Mouse (Mus musculus) stomach, embryonic 14.5 days (tissue): ENCODE data around the gene Ndufs6. TPM values are rescaled to one million over a fixed set of nuclear protein-coding genes. Genes with fewer than 3 reads are reported as not detected.

Source experiments
- ATAC-seq: fragments of 200-750 bp; cut with Nextera tagmentation; 2 replicates; pipeline ENCODE4 v1.8.0; 2017; ENCODE audit warnings: low read depth, moderate TSS enrichment; ENCODE audit not compliant: insufficient number of reproducible peaks, insufficient read depth, low FRiP score
- H3K27ac ChIP-seq: fragments of 300-500 bp; sonication (generic); 2 replicates; pipeline ENCODE4 v1.5.1; 2014; ENCODE audit warnings: mild to moderate bottlenecking, low read length, moderate library complexity, mixed read lengths
- H3K27me3 ChIP-seq: fragments of 300-500 bp; sonication (generic); 2 replicates; pipeline ENCODE4 v1.6.1; 2014; ENCODE audit warnings: low read length, control low read depth, mixed read lengths; ENCODE audit not compliant: control insufficient read depth, insufficient read depth
- H3K36me3 ChIP-seq: fragments of 300-500 bp; sonication (generic); 2 replicates; pipeline ENCODE4 v1.6.1; 2014; ENCODE audit warnings: mild to moderate bottlenecking, control low read depth, low read length, moderate library complexity, mixed read lengths; ENCODE audit not compliant: control insufficient read depth, insufficient read depth
- H3K4me1 ChIP-seq: fragments of 300-500 bp; sonication (generic); 2 replicates; pipeline ENCODE4 v1.6.1; 2014; ENCODE audit warnings: low read length, control low read depth, mixed read lengths; ENCODE audit not compliant: control insufficient read depth, insufficient read depth
- H3K4me2 ChIP-seq: fragments of 300-500 bp; sonication (generic); replicated peaks from 2 replicates; pipeline ENCODE4 v1.6.1; 2014; ENCODE audit warnings: low read depth, low read length, control low read depth
- H3K4me3 ChIP-seq: fragments of 300-500 bp; sonication (generic); 2 replicates; pipeline ENCODE4 v1.5.1; 2014; ENCODE audit warnings: low read depth, low read length, control low read depth
- H3K9ac ChIP-seq: fragments of 300-500 bp; sonication (generic); replicated peaks from 2 replicates; pipeline ENCODE4 v1.6.1; 2014; ENCODE audit warnings: low read depth, mild to moderate bottlenecking, control low read depth, low read length, moderate library complexity, mixed read lengths
- H3K9me3 ChIP-seq: fragments of 300-500 bp; sonication (generic); 2 replicates; pipeline ENCODE4 v1.6.1; 2016; ENCODE audit warnings: low read depth, low read length, control low read depth; ENCODE audit not compliant: control insufficient read depth
- WGBS: fragments of 180-500 bp; shearing (Covaris S2); extraction: QIAGEN DNeasy Blood & Tissue Kit; methylation state at CpG from one replicate; pipeline ENCODE4 v1.1.7; 2014; 5-methylcytosine and 5-hydroxymethylcytosine counted together
- polyA plus RNA-seq: library from polyadenylated mRNA; unstranded; fragments of >200 nt; fragmentation: Nextera tagmentation; extraction: Ambion mirVana; gene quantifications from 2 replicates; pipeline ENCODE4 v1.2.1, GENCODE M21; 2014

Gene Ndufs6
- polyA plus RNA-seq, 1 experiment from 2014 or later = 364 TPM

- H3K9ac ChIP-seq = no peak overlapping the region
- ATAC-seq = no peak
- peaks cover 53% of the 10 kb centered on the region for H3K27me3 ChIP-seq
Observed at GRCm38 (mm10) chr13:73273536-73273935, 54.8 kb downstream of the Ndufs6 start.

GRCm38 (mm10) chr13:73272794-73273282, 55.5 kb downstream of the Ndufs6 start:
- H3K4me3 ChIP-seq = no peak overlapping the region
- ATAC-seq = no peak
- H3K36me3 ChIP-seq = no peaks in the 10 kb centered on the region
- peaks cover 8% of the 10 kb centered on the region; the same call in 1 of the 2 replicates for H3K4me1 ChIP-seq
- peaks cover 60% of the 10 kb centered on the region for H3K27me3 ChIP-seq
- no peak overlapping the region for H3K9ac ChIP-seq
- H3K9me3 ChIP-seq = no peaks in the 10 kb centered on the region
- H3K27ac ChIP-seq = no peak overlapping the region
- H3K4me2 ChIP-seq = no peak overlapping the region

More at GRCm38 (mm10) chr13:73273536-73273935, 54.8 kb downstream of the Ndufs6 start:
- no peaks in the 10 kb centered on the region for H3K9me3 ChIP-seq
- H3K4me3 ChIP-seq = no peak overlapping the region
- H3K27ac ChIP-seq = no peak overlapping the region
- 38% methylated on average over 1 of the region's 1 CpGs for WGBS
- H3K4me1 ChIP-seq = peaks cover 8% of the 10 kb centered on the region; the same call in 1 of the 2 replicates
- no peak overlapping the region for H3K4me2 ChIP-seq
- no peaks in the 10 kb centered on the region for H3K36me3 ChIP-seq

GRCm38 (mm10) chr13:73271336-73272242, 56.8 kb downstream of the Ndufs6 start:
- no peaks in the 10 kb centered on the region for H3K9me3 ChIP-seq
- no peak for ATAC-seq
- H3K4me1 ChIP-seq = peaks cover 8% of the 10 kb centered on the region; the same call in 1 of the 2 replicates
- H3K4me3 ChIP-seq = peak overlapping the region; percentile 15; the same call in 1 of the 2 replicates
- no peak overlapping the region for H3K27ac ChIP-seq
- H3K36me3 ChIP-seq = no peaks in the 10 kb centered on the region
- H3K9ac ChIP-seq = no peak overlapping the region
- peaks cover 71% of the 10 kb centered on the region for H3K27me3 ChIP-seq
- H3K4me2 ChIP-seq = peak overlapping the region; percentile 33
- WGBS = under 1% methylated on average over 53 of the region's 53 CpGs

GRCm38 (mm10) chr13:73270451-73271081, 57.8 kb downstream of the Ndufs6 start:
- Histone ChIP-seq H3K4me3 (no peak overlapping the region), H3K4me2 (no peak overlapping the region), H3K9me3 (no peaks in the 10 kb centered on the region), H3K4me1 (peaks cover 8% of the 10 kb centered on the region; the same call in 1 of the 2 replicates), H3K27me3 (peaks cover 79% of the 10 kb centered on the region), H3K27ac (no peak overlapping the region), H3K9ac (no peak overlapping the region), H3K36me3 (no peaks in the 10 kb centered on the region)
- WGBS = 8% methylated on average over 22 of the region's 22 CpGs
- no peak for ATAC-seq

- Histone ChIP-seq H3K9ac (no peak overlapping the region), H3K27me3 (peaks cover 85% of the 10 kb centered on the region), H3K4me3 (no peak overlapping the region), H3K36me3 (no peaks in the 10 kb centered on the region), H3K27ac (no peak overlapping the region), H3K4me2 (no peak overlapping the region), H3K9me3 (no peaks in the 10 kb centered on the region), H3K4me1 (peaks cover 8% of the 10 kb centered on the region; the same call in 1 of the 2 replicates)
- ATAC-seq = no peak
- WGBS = 17% methylated on average over 3 of the region's 3 CpGs
Observed at GRCm38 (mm10) chr13:73269891-73270290, 58.5 kb downstream of the Ndufs6 start.

Other genes starting within 250 kb of the Ndufs6 start
- not detected in 2 replicates for gene Irx4, start 68.1 kb downstream of the Ndufs6 start, polyA plus RNA-seq
- 122 and 137 TPM in 2 replicates for gene Mrpl36, start within 50 bp of the Ndufs6 start, polyA plus RNA-seq
- gene Lpcat1, start 138.7 kb upstream of the Ndufs6 start, polyA plus RNA-seq = 40.4 and 44.0 TPM in 2 replicates
- gene Slc6a3, start 208.2 kb upstream of the Ndufs6 start, polyA plus RNA-seq = not detected in 2 replicates